Comparison of ENCODE assay signal across 24 mouse cellular contexts in genomic region chr7:18734451-18734850, GRCm38 (mm10). TPM values are rescaled to one million over a fixed set of nuclear protein-coding genes. Genes with fewer than 3 reads are reported as not detected.
DNase-seq lines count a peak whose midpoint lies in the region; ATAC-seq and TF ChIP-seq lines count a peak whose summit lies in the region.
"Had no signal": no experiment of that assay in that cellular context is flagged by ENCODE, and none has a peak within 500 bp of the region (broad histone marks: within the 10 kb centered on the region; RNA-seq: fewer than 3 reads in every experiment).

No protein-coding gene starts in this region.

- DNase-seq in liver, postnatal 0 days = peak; percentile 4
- DNase-seq in lung, postnatal 36 days = peak; percentile 8
- DNase-seq in lung, postnatal 4 days = no peak
- peak; percentile 27 for DNase-seq in adipocyte (ENCODE audit: low spot score)
- DNase-seq: adrenal gland, adult 2 months; adrenal gland, postnatal 14 days; cerebellum, adult 11 months; cerebellum, adult 2 months; cerebellum, adult 9-11 months; cerebellum, postnatal 25 days; gastrocnemius, postnatal 10 days; gastrocnemius, postnatal 36 days had no signal

- no peak overlapping the region for H3K4me3 ChIP-seq in liver, postnatal 0 days (ENCODE audit: low read depth, low read length)
- no peak overlapping the region for H3K4me3 ChIP-seq in liver, embryonic 12.5 days
- H3K4me3 ChIP-seq in forebrain, embryonic 15.5 days = no peak overlapping the region
- H3K4me3 ChIP-seq: embryonic facial prominence, embryonic 12.5 days; embryonic facial prominence, embryonic 15.5 days; hindbrain, embryonic 12.5 days; intestine, embryonic 15.5 days had no signal

- H3K4me1 ChIP-seq in liver, postnatal 0 days (ENCODE audit: insufficient read depth) = peaks cover 7% of the 10 kb centered on the region; the same call in 1 of the 2 replicates
- no peaks in the 10 kb centered on the region for H3K4me1 ChIP-seq in liver, embryonic 12.5 days
- H3K4me1 ChIP-seq in forebrain, embryonic 15.5 days = no peaks in the 10 kb centered on the region
- H3K4me1 ChIP-seq: embryonic facial prominence, embryonic 12.5 days; embryonic facial prominence, embryonic 15.5 days; hindbrain, embryonic 12.5 days; intestine, embryonic 15.5 days had no signal

- H3K36me3 ChIP-seq in liver, postnatal 0 days (replicated peaks; ENCODE audit: insufficient read depth, low read length) = no peaks in the 10 kb centered on the region
- H3K36me3 ChIP-seq in liver, embryonic 12.5 days = no peaks in the 10 kb centered on the region
- no peaks in the 10 kb centered on the region for H3K36me3 ChIP-seq in forebrain, embryonic 15.5 days
- H3K36me3 ChIP-seq: embryonic facial prominence, embryonic 12.5 days; embryonic facial prominence, embryonic 15.5 days; hindbrain, embryonic 12.5 days; intestine, embryonic 15.5 days had no signal

- no peak for TF ChIP-seq EP300 in liver, postnatal 0 days (IDR thresholded peaks at IDR 0.05; ENCODE audit: low read depth)

- no peak for ATAC-seq in liver, postnatal 0 days
- ATAC-seq in liver, embryonic 12.5 days = no peak
- ATAC-seq in forebrain, embryonic 15.5 days (replicated peaks) = no peak
- ATAC-seq: forebrain, embryonic 14.5 days; hindbrain, embryonic 16.5 days; intestine, embryonic 15.5 days; Patski had no signal

- no peak overlapping the region for H3K4me2 ChIP-seq in liver, postnatal 0 days (ENCODE audit: low read depth, low read length)
- no peak overlapping the region for H3K4me2 ChIP-seq in liver, embryonic 12.5 days
- no peak overlapping the region for H3K4me2 ChIP-seq in forebrain, embryonic 15.5 days (replicated peaks)
- H3K4me2 ChIP-seq: embryonic facial prominence, embryonic 12.5 days; embryonic facial prominence, embryonic 15.5 days; hindbrain, embryonic 12.5 days; intestine, embryonic 15.5 days had no signal

- H3K9ac ChIP-seq in liver, postnatal 0 days (replicated peaks) = no peak overlapping the region
- H3K9ac ChIP-seq in liver, embryonic 12.5 days = no peak overlapping the region
- H3K9ac ChIP-seq in forebrain, embryonic 15.5 days (replicated peaks) = no peak overlapping the region
- H3K9ac ChIP-seq: embryonic facial prominence, embryonic 12.5 days; embryonic facial prominence, embryonic 15.5 days; hindbrain, embryonic 12.5 days; intestine, embryonic 15.5 days had no signal

- no peak overlapping the region for H3K27ac ChIP-seq in liver, postnatal 0 days (ENCODE audit: low read depth)
- no peak overlapping the region for H3K27ac ChIP-seq in liver, embryonic 12.5 days
- H3K27ac ChIP-seq in forebrain, embryonic 15.5 days (replicated peaks) = no peak overlapping the region
- H3K27ac ChIP-seq: embryonic facial prominence, embryonic 12.5 days; embryonic facial prominence, embryonic 15.5 days; hindbrain, embryonic 12.5 days; intestine, embryonic 15.5 days had no signal

- no peaks in the 10 kb centered on the region for H3K9me3 ChIP-seq in liver, postnatal 0 days (ENCODE audit: low read length)
- H3K9me3 ChIP-seq in liver, embryonic 12.5 days (replicated peaks) = no peaks in the 10 kb centered on the region
- H3K9me3 ChIP-seq in forebrain, embryonic 15.5 days = no peaks in the 10 kb centered on the region
- H3K9me3 ChIP-seq: embryonic facial prominence, embryonic 12.5 days; embryonic facial prominence, embryonic 15.5 days; hindbrain, embryonic 12.5 days; intestine, embryonic 15.5 days had no signal

- 56% methylated on average over 1 of the region's 1 CpGs for WGBS in liver, postnatal 0 days (ENCODE audit: insufficient replicate concordance)
- WGBS in liver, embryonic 12.5 days (ENCODE audit: insufficient replicate concordance) = 67% methylated on average over 1 of the region's 1 CpGs
- 94% methylated on average over 1 of the region's 1 CpGs for WGBS in forebrain, embryonic 15.5 days

- no peak for TF ChIP-seq CTCF in liver, postnatal 0 days (IDR thresholded peaks at IDR 0.05; ENCODE audit: low read depth)

- H3K27me3 ChIP-seq in liver, postnatal 0 days (ENCODE audit: insufficient read depth, low read length) = no peaks in the 10 kb centered on the region
- H3K27me3 ChIP-seq in liver, embryonic 12.5 days (replicated peaks) = no peaks in the 10 kb centered on the region
- no peaks in the 10 kb centered on the region for H3K27me3 ChIP-seq in forebrain, embryonic 15.5 days
- H3K27me3 ChIP-seq: embryonic facial prominence, embryonic 12.5 days; embryonic facial prominence, embryonic 15.5 days; hindbrain, embryonic 12.5 days; intestine, embryonic 15.5 days; Patski had no signal

RNA-seq across cellular contexts. Expression of gene Psg22, which starts 16.6 kb away (rescaled TPM):
- 0.23 and 0.33 TPM in 2 replicates for polyA plus RNA-seq in liver, postnatal 0 days (2015; fragmentation: Nextera tagmentation; extraction: Ambion mirVana)
- 0.06 TPM in 1 of 2 replicates, not detected in the other for polyA plus RNA-seq in liver, embryonic 12.5 days (2016; fragmentation: Nextera tagmentation; extraction: Ambion mirVana)
- polyA plus RNA-seq in forebrain, embryonic 15.5 days (2015; fragmentation: Nextera tagmentation; extraction: Ambion mirVana) = not detected in 2 replicates
- polyA plus RNA-seq: adrenal gland, adult 2 months; cerebellum, adult 2 months; embryonic facial prominence, embryonic 12.5 days; embryonic facial prominence, embryonic 15.5 days; forebrain, embryonic 11.5 days; forebrain, embryonic 14.5 days; heart, embryonic 14.5 days; hindbrain, embryonic 12.5 days; hindbrain, embryonic 16.5 days; intestine, embryonic 15.5 days; Patski had no signal

RNA-seq across cellular contexts. Expression of gene Psg20, which starts 48.5 kb away (rescaled TPM):
- polyA plus RNA-seq in liver, postnatal 0 days (2015; fragmentation: Nextera tagmentation; extraction: Ambion mirVana) = not detected in 2 replicates
- not detected in 2 replicates for polyA plus RNA-seq in liver, embryonic 12.5 days (2016; fragmentation: Nextera tagmentation; extraction: Ambion mirVana)
- not detected in 2 replicates for polyA plus RNA-seq in forebrain, embryonic 15.5 days (2015; fragmentation: Nextera tagmentation; extraction: Ambion mirVana)
- polyA plus RNA-seq: adrenal gland, adult 2 months; cerebellum, adult 2 months; embryonic facial prominence, embryonic 12.5 days; forebrain, embryonic 11.5 days; forebrain, embryonic 14.5 days; heart, embryonic 14.5 days; heart, postnatal 0 days; hindbrain, embryonic 12.5 days; hindbrain, embryonic 16.5 days; intestine, embryonic 15.5 days; Patski had no signal

Comparison
In these comparisons a context has a peak if more than half of its experiments do, and no peak if none do; other contexts are left out.
1. DNase-seq: peak in liver, postnatal 0 days (single experiment), lung, postnatal 36 days (single experiment) and adipocyte (single experiment); none in lung, postnatal 4 days (0 of 2).